Mouse (Mus musculus): ENCODE results near the gene Galk1. TPM values are rescaled to one million over a fixed set of nuclear protein-coding genes. Genes with fewer than 3 reads are reported as not detected.

The Galk1 gene
- polyA plus RNA-seq, 1 experiment: 27.0 TPM

DNA sequence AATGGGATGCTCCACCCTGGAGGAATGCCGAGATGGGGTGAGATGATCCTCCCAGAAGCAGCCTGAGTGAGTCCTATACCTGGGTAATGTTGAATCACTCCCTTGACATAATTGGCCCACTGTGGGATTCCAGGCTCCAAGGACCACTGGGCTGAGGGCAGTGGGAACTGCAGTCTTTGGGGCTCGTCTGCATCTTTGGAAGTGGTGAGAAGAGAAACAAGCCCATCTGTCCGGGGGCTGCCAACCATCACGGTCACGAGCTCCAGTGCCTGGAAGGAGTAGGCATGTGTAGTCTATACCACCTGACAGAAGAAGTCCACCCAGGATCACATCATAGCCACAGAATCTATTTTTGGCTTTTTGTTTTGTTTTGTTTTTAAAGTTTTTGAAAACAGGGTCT is 1.6 kb downstream of the Galk1 start:
- Histone ChIP-seq H3K27ac (ENCODE audit: control insufficient read depth, insufficient read depth, low read depth, low read length, poor library complexity) (no peak overlapping the region), H3K4me1 (ENCODE audit: control insufficient read depth, insufficient read depth, low read length) (no peaks in the 10 kb centered on the region; the same call in 1 of the 2 replicates), H3K4me3 (replicated peaks; ENCODE audit: control insufficient read depth, low read depth, low read length) (no peak overlapping the region)
- WGBS: 83% methylated on average over 5 of the region's 5 CpGs
- TF ChIP-seq CTCF (IDR thresholded peaks at IDR 0.05; ENCODE audit: control insufficient read depth, insufficient read depth, low read length) (no peak), POLR2A (IDR thresholded peaks at IDR 0.05; ENCODE audit: borderline replicate concordance, control insufficient read depth, low read depth, low read length) (no peak)

- H3K4me1 ChIP-seq (ENCODE audit: control insufficient read depth, insufficient read depth, low read length): peaks cover 2% of the 10 kb centered on the region
- 89% methylated on average over 8 of the region's 8 CpGs for WGBS
These were observed 2.4 kb downstream of the Galk1 start for GRCm38 (mm10) chr11:116010146-116010545.

GRCm38 (mm10) chr11:116009661-116010060 is 2.9 kb downstream of the Galk1 start:
- H3K4me1 ChIP-seq (ENCODE audit: control insufficient read depth, insufficient read depth, low read length): peaks cover 2% of the 10 kb centered on the region
- 88% methylated on average over 11 of the region's 11 CpGs for WGBS
- no peak overlapping the region for H3K27ac ChIP-seq (ENCODE audit: control insufficient read depth, insufficient read depth, low read depth, low read length, poor library complexity)
- TF ChIP-seq POLR2A (IDR thresholded peaks at IDR 0.05; ENCODE audit: borderline replicate concordance, control insufficient read depth, low read depth, low read length): no peak
- no peak overlapping the region for H3K4me3 ChIP-seq (replicated peaks; ENCODE audit: control insufficient read depth, low read depth, low read length)

More at GRCm38 (mm10) chr11:116010146-116010545, 2.4 kb downstream of the Galk1 start:
- Histone ChIP-seq H3K4me3 (replicated peaks; ENCODE audit: control insufficient read depth, low read depth, low read length) (no peak overlapping the region), H3K27ac (ENCODE audit: control insufficient read depth, insufficient read depth, low read depth, low read length, poor library complexity) (no peak overlapping the region)
- TF ChIP-seq CTCF (IDR thresholded peaks at IDR 0.05; ENCODE audit: control insufficient read depth, insufficient read depth, low read length): no peak
- TF ChIP-seq POLR2A (IDR thresholded peaks at IDR 0.05; ENCODE audit: borderline replicate concordance, control insufficient read depth, low read depth, low read length): no peak

DNA sequence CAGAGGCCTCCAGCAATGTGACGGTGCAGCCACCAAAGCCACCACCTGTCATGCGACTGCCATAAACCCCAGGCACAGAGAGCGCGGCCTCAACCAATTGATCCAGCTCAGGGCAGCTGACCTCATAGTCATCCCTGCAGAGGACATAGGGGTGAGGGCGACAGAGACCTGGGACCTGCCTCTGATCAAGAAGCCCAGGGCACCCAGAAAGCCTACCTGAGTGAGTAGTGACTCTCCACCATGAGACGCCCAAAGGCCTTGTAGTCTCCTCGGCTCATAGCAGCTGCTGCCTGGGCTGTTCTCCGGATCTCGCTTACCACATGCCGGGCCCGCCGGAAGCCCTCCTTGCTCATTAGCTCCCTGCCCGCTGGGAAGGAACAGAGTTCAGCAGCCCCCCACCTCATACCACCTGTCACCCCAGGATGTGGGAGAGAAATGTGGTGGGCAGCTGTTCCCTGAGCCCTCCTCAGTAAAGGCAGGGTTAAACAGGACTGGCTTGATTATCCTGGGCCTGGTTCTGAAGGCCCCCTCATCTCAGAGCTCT is 3.6 kb downstream of the Galk1 start:
- TF ChIP-seq POLR2A (IDR thresholded peaks at IDR 0.05; ENCODE audit: borderline replicate concordance, control insufficient read depth, low read depth, low read length) (no peak), CTCF (IDR thresholded peaks at IDR 0.05; ENCODE audit: control insufficient read depth, insufficient read depth, low read length) (no peak)
- Histone ChIP-seq H3K27ac (ENCODE audit: control insufficient read depth, insufficient read depth, low read depth, low read length, poor library complexity) (no peak overlapping the region), H3K4me1 (ENCODE audit: control insufficient read depth, insufficient read depth, low read length) (peaks cover 2% of the 10 kb centered on the region), H3K4me3 (replicated peaks; ENCODE audit: control insufficient read depth, low read depth, low read length) (no peak overlapping the region)
- WGBS: 88% methylated on average over 13 of the region's 13 CpGs

GRCm38 (mm10) chr11:116008411-116008810 is 4.1 kb downstream of the Galk1 start:
- no peak overlapping the region for H3K4me3 ChIP-seq (replicated peaks; ENCODE audit: control insufficient read depth, low read depth, low read length)

GRCm38 (mm10) chr11:116007095-116007850 is 5.2 kb downstream of the Galk1 start:
- Histone ChIP-seq H3K27ac (ENCODE audit: control insufficient read depth, insufficient read depth, low read depth, low read length, poor library complexity) (no peak overlapping the region), H3K4me3 (replicated peaks; ENCODE audit: control insufficient read depth, low read depth, low read length) (no peak overlapping the region), H3K4me1 (ENCODE audit: control insufficient read depth, insufficient read depth, low read length) (peaks cover 2% of the 10 kb centered on the region)
- 91% methylated on average over 28 of the region's 28 CpGs for WGBS
- no peak for TF ChIP-seq CTCF (IDR thresholded peaks at IDR 0.05; ENCODE audit: control insufficient read depth, insufficient read depth, low read length)
- TF ChIP-seq POLR2A (IDR thresholded peaks at IDR 0.05; ENCODE audit: borderline replicate concordance, control insufficient read depth, low read depth, low read length): no peak

More at GRCm38 (mm10) chr11:116008411-116008810, 4.1 kb downstream of the Galk1 start:
- H3K27ac ChIP-seq (ENCODE audit: control insufficient read depth, insufficient read depth, low read depth, low read length, poor library complexity): no peak overlapping the region
- peaks cover 2% of the 10 kb centered on the region for H3K4me1 ChIP-seq (ENCODE audit: control insufficient read depth, insufficient read depth, low read length)
- TF ChIP-seq POLR2A (IDR thresholded peaks at IDR 0.05; ENCODE audit: borderline replicate concordance, control insufficient read depth, low read depth, low read length) (no peak), CTCF (IDR thresholded peaks at IDR 0.05; ENCODE audit: control insufficient read depth, insufficient read depth, low read length) (no peak)
- WGBS: 88% methylated on average over 11 of the region's 11 CpGs

- no peak for TF ChIP-seq POLR2A (IDR thresholded peaks at IDR 0.05; ENCODE audit: borderline replicate concordance, control insufficient read depth, low read depth, low read length)
- TF ChIP-seq CTCF (IDR thresholded peaks at IDR 0.05; ENCODE audit: control insufficient read depth, insufficient read depth, low read length): no peak
- Histone ChIP-seq H3K4me3 (replicated peaks; ENCODE audit: control insufficient read depth, low read depth, low read length) (no peak overlapping the region), H3K4me1 (ENCODE audit: control insufficient read depth, insufficient read depth, low read length) (peaks cover 2% of the 10 kb centered on the region), H3K27ac (ENCODE audit: control insufficient read depth, insufficient read depth, low read depth, low read length, poor library complexity) (no peak overlapping the region)
- WGBS: 73% methylated on average over 9 of the region's 9 CpGs
These were observed 6.7 kb downstream of the Galk1 start for GRCm38 (mm10) chr11:116005701-116006419.

Measured in bone marrow, adult 2 months (tissue).